Mouse (Mus musculus): Measurements from ENCODE around the gene Eef2kmt. TPM values are rescaled to one million over a fixed set of nuclear protein-coding genes. Genes with fewer than 3 reads are reported as not detected.
A peak's percentile ranks its signal among the peaks of the same experiment; 100 is the strongest.

The Eef2kmt gene
- total and polyA plus RNA-seq, 2 experiments from 2014 or later: 8.4 to 22.0 TPM

- no peak for DNase-seq (ENCODE audit: low spot score)
- Histone ChIP-seq H3K4me1 (ENCODE audit: insufficient read depth, low read length) (no peaks in the 10 kb centered on the region), H3K4me3 (ENCODE audit: low read length) (no peak overlapping the region), H3K4me2 (ENCODE audit: low read depth, low read length) (no peak overlapping the region), H3K27ac (no peak overlapping the region), H3K9ac (replicated peaks; ENCODE audit: low read length) (no peak overlapping the region), H3K36me3 (ENCODE audit: insufficient read depth, low read length) (no peaks in the 10 kb centered on the region), H3K27me3 (ENCODE audit: insufficient read depth, low read length) (no peaks in the 10 kb centered on the region), H3K9me3 (ENCODE audit: low read length) (no peaks in the 10 kb centered on the region)
- TF ChIP-seq CTCF (IDR thresholded peaks at IDR 0.05; ENCODE audit: low read depth): no peak
- no peak for ATAC-seq
- 90% methylated on average over 4 of the region's 4 CpGs for WGBS
Measured at GRCm38 (mm10) chr16:5271411-5272035, 15.7 kb upstream of the Eef2kmt start.

- Histone ChIP-seq H3K9ac (replicated peaks; ENCODE audit: low read length) (no peak overlapping the region), H3K36me3 (ENCODE audit: insufficient read depth, low read length) (no peaks in the 10 kb centered on the region), H3K27me3 (ENCODE audit: insufficient read depth, low read length) (no peaks in the 10 kb centered on the region), H3K4me2 (ENCODE audit: low read depth, low read length) (no peak overlapping the region), H3K4me3 (ENCODE audit: low read length) (no peak overlapping the region), H3K9me3 (ENCODE audit: low read length) (no peaks in the 10 kb centered on the region; the same call in 1 of the 2 replicates), H3K27ac (no peak overlapping the region), H3K4me1 (ENCODE audit: insufficient read depth, low read length) (no peaks in the 10 kb centered on the region)
- ATAC-seq (no peak), DNase-seq (ENCODE audit: low spot score) (no peak)
- no peak for TF ChIP-seq CTCF (IDR thresholded peaks at IDR 0.05; ENCODE audit: low read depth)
- WGBS: 86% methylated on average over 7 of the region's 7 CpGs
Measured at GRCm38 (mm10) chr16:5263926-5264325, 8.1 kb upstream of the Eef2kmt start.

GRCm38 (mm10) chr16:5263156-5263555, 7.4 kb upstream of the Eef2kmt start:
- H3K9me3 ChIP-seq (ENCODE audit: low read length): no peaks in the 10 kb centered on the region; the same call in 1 of the 2 replicates
- no peaks in the 10 kb centered on the region for H3K4me1 ChIP-seq (ENCODE audit: insufficient read depth, low read length)
- DNase-seq (ENCODE audit: low spot score) (peak; percentile 4), ATAC-seq (no peak)
- TF ChIP-seq CTCF (IDR thresholded peaks at IDR 0.05; ENCODE audit: low read depth): no peak
- H3K9ac ChIP-seq (replicated peaks; ENCODE audit: low read length): no peak overlapping the region
- H3K27me3 ChIP-seq (ENCODE audit: insufficient read depth, low read length): no peaks in the 10 kb centered on the region
- H3K27ac ChIP-seq: no peak overlapping the region
- no peak overlapping the region for H3K4me2 ChIP-seq (ENCODE audit: low read depth, low read length)
- no peaks in the 10 kb centered on the region for H3K36me3 ChIP-seq (ENCODE audit: insufficient read depth, low read length)
- 78% methylated on average over 8 of the region's 8 CpGs for WGBS
- no peak overlapping the region for H3K4me3 ChIP-seq (ENCODE audit: low read length)

DNA sequence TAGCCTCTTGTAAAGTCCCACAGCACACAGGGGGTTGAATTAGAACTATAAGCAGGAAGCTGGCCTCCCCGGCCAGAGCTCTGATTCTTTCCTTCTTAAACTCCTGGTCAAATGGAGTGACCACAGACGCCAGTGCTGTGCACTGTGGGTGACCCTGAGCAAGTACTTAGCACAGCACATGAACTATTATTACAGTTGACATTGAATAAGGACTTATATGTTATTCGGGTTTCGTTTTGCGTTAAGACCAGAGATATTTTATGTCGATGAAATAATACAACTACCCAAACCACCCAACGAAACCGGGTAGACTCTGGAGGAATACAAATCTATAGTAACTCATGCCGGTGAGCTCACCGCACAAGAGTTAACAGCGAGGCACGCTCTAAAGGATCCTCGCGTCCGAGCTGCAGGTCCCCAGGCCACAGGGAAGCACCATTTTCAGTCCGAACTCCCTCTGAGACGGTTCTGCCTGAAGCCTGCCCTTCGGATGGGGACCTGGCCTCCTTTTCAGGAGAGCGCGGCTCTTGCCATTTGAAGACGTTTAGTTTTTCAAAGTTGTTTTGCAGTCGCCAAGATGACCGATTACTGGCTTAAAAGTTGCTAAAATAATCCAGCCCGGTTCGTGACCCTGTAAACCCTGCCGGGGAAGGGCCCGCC, 572 bp downstream of the Eef2kmt start:
- ATAC-seq: no peak
- peaks cover 5% of the 10 kb centered on the region; the same call in 1 of the 2 replicates for H3K4me1 ChIP-seq (ENCODE audit: insufficient read depth, low read length)
- 2% methylated on average over 27 of the region's 27 CpGs for WGBS

GRCm38 (mm10) chr16:5254346-5255025, 1.3 kb downstream of the Eef2kmt start:
- Histone ChIP-seq H3K4me1 (ENCODE audit: insufficient read depth, low read length) (peaks cover 5% of the 10 kb centered on the region; the same call in 1 of the 2 replicates), H3K27ac (peak overlapping the region; percentile 64; the same call in 1 of the 2 replicates), H3K9me3 (ENCODE audit: low read length) (no peaks in the 10 kb centered on the region), H3K36me3 (ENCODE audit: insufficient read depth, low read length) (no peaks in the 10 kb centered on the region), H3K4me3 (ENCODE audit: low read length) (peak overlapping the region; percentile 61), H3K4me2 (ENCODE audit: low read depth, low read length) (peak overlapping the region; percentile 79), H3K27me3 (ENCODE audit: insufficient read depth, low read length) (no peaks in the 10 kb centered on the region), H3K9ac (replicated peaks; ENCODE audit: low read length) (peak overlapping the region; percentile 56; the same call in 1 of the 2 replicates)
- ATAC-seq: peak; percentile 52
- peak; percentile 83 for DNase-seq (ENCODE audit: low spot score)
- peak; percentile 95 for TF ChIP-seq CTCF (IDR thresholded peaks at IDR 0.05; ENCODE audit: low read depth)
- 6% methylated on average over 15 of the region's 15 CpGs for WGBS

More for the DNA sequence above, 572 bp downstream of the Eef2kmt start:
- no peaks in the 10 kb centered on the region for H3K27me3 ChIP-seq (ENCODE audit: insufficient read depth, low read length)
- DNase-seq (ENCODE audit: low spot score): peak; percentile 2
- peak overlapping the region; percentile 64; the same call in 1 of the 2 replicates for H3K27ac ChIP-seq
- peak overlapping the region; percentile 61 for H3K4me3 ChIP-seq (ENCODE audit: low read length)
- H3K9me3 ChIP-seq (ENCODE audit: low read length): no peaks in the 10 kb centered on the region
- no peak for TF ChIP-seq CTCF (IDR thresholded peaks at IDR 0.05; ENCODE audit: low read depth)
- H3K4me2 ChIP-seq (ENCODE audit: low read depth, low read length): peak overlapping the region; percentile 79
- peak overlapping the region; percentile 56 for H3K9ac ChIP-seq (replicated peaks; ENCODE audit: low read length)
- no peaks in the 10 kb centered on the region for H3K36me3 ChIP-seq (ENCODE audit: insufficient read depth, low read length)

DNA sequence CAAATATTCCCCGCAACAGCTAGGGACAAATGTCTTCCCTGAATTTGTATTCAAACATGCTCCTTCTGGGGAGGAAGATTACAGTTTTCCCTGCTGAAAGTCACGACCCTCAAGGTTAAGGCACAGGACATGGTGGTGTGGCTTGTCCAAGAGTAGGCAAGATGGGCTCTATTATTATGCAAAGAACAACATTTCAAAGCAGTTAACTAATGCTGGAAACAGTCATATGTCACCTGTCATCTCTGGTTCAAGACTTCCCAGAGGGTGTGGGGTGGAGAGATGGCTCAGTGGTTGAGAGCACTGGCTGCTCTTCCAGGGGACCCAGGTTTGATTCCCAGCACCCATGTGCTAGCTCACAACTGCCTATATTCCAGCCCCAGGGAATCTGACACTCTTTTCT, 3.5 kb downstream of the Eef2kmt start:
- Histone ChIP-seq H3K4me1 (ENCODE audit: insufficient read depth, low read length) (peaks cover 5% of the 10 kb centered on the region; the same call in 1 of the 2 replicates), H3K27ac (no peak overlapping the region), H3K9me3 (ENCODE audit: low read length) (no peaks in the 10 kb centered on the region), H3K9ac (replicated peaks; ENCODE audit: low read length) (no peak overlapping the region), H3K36me3 (ENCODE audit: insufficient read depth, low read length) (peaks cover 10% of the 10 kb centered on the region), H3K4me3 (ENCODE audit: low read length) (no peak overlapping the region), H3K4me2 (ENCODE audit: low read depth, low read length) (no peak overlapping the region), H3K27me3 (ENCODE audit: insufficient read depth, low read length) (no peaks in the 10 kb centered on the region)
- no peak for DNase-seq (ENCODE audit: low spot score)
- WGBS: 95% methylated on average over 2 of the region's 2 CpGs
- TF ChIP-seq CTCF (IDR thresholded peaks at IDR 0.05; ENCODE audit: low read depth): no peak
- no peak for ATAC-seq

Measured in hindbrain, postnatal 0 days (tissue).